Mouse (Mus musculus) heart, adult 2 months (tissue): ENCODE results near the gene Scn2b. TPM values are rescaled to one million over a fixed set of nuclear protein-coding genes. Genes with fewer than 3 reads are reported as not detected.

Experiments used
- DNase-seq, 2 experiments: peaks; one replicate each; pipeline ENCODE4 v3.0.0; 2021
- H3K27ac ChIP-seq: fragments of 200-600 bp; 2 replicates; pipeline ENCODE4 v1.8.1; 2022
- H3K27me3 ChIP-seq: fragments of 200-500 bp; 2 replicates; pipeline ENCODE4 v1.6.1; 2012; ENCODE audit warnings: mild to moderate bottlenecking, low read length, inconsistent platforms, mixed read lengths; ENCODE audit not compliant: control insufficient read depth, insufficient read depth
- H3K36me3 ChIP-seq: fragments of 200-500 bp; 2 replicates; pipeline ENCODE4 v1.6.1; 2012; ENCODE audit warnings: low read length, inconsistent platforms; ENCODE audit not compliant: control insufficient read depth, insufficient read depth
- H3K4me1 ChIP-seq: fragments of 200-500 bp; 2 replicates; pipeline ENCODE4 v1.6.1; 2011; ENCODE audit warnings: low read length; ENCODE audit not compliant: control insufficient read depth, insufficient read depth
- H3K4me3 ChIP-seq: fragments of 200-600 bp; 2 replicates; pipeline ENCODE4 v1.8.1; 2022
- H3K79me2 ChIP-seq: fragments of 200-500 bp; replicated peaks from 2 replicates; pipeline ENCODE4 v1.6.1; 2012; ENCODE audit warnings: mild to moderate bottlenecking, inconsistent platforms, low read length, moderate library complexity, mixed read lengths; ENCODE audit not compliant: control insufficient read depth, insufficient read depth
- H3K9ac ChIP-seq: fragments of 200-500 bp; 2 replicates; pipeline ENCODE4 v1.6.1; 2012; ENCODE audit warnings: low read depth, mild to moderate bottlenecking, control low read depth, inconsistent platforms, low read length, mixed read lengths
- CTCF ChIP-seq: fragments of 200-600 bp; IDR thresholded peaks from 2 replicates; pipeline ENCODE4 v1.8.1; 2022; ENCODE audit warnings: antibody characterized with exemption, mild to moderate bottlenecking, moderate library complexity
- EP300 ChIP-seq: fragments of 200-500 bp; IDR thresholded peaks from 2 replicates; pipeline ENCODE4 v1.6.1; 2011; ENCODE audit warnings: low read depth, low read length, control low read depth; ENCODE audit not compliant: insufficient read depth
- POLR2A ChIP-seq: fragments of 200-500 bp; IDR thresholded peaks from 2 replicates; pipeline ENCODE4 v1.6.1; 2011; ENCODE audit warnings: mild to moderate bottlenecking, low read depth, low read length, control low read depth; ENCODE audit not compliant: insufficient read depth
- WGBS: fragments of 180-500 bp; shearing (Covaris S2); methylation state at CpG from one replicate; pipeline ENCODE4 v1.1.7; 2018; 5-methylcytosine and 5-hydroxymethylcytosine counted together
- intact Hi-C: fragments of 180-260 bp; cut with DNase I; formaldehyde crosslinking; loops from one replicate; pipeline ENCODE4 v1.15.1; 2025
- polyA plus RNA-seq: library from polyadenylated mRNA; depleted of rRNA; stranded (reverse); fragments of >200 nt; gene quantifications from 2 replicates; pipeline ENCODE4 v1.2.3, GENCODE M21; 2012
- total RNA-seq, 2 experiments: library from RNA; stranded (reverse); gene quantifications; 2 replicates each; pipeline ENCODE4 v1.2.3; 2021

Scn2b gene
- total and polyA plus RNA-seq, 3 experiments = 0.31 to 1.3 (median 1.2) TPM

DNA sequence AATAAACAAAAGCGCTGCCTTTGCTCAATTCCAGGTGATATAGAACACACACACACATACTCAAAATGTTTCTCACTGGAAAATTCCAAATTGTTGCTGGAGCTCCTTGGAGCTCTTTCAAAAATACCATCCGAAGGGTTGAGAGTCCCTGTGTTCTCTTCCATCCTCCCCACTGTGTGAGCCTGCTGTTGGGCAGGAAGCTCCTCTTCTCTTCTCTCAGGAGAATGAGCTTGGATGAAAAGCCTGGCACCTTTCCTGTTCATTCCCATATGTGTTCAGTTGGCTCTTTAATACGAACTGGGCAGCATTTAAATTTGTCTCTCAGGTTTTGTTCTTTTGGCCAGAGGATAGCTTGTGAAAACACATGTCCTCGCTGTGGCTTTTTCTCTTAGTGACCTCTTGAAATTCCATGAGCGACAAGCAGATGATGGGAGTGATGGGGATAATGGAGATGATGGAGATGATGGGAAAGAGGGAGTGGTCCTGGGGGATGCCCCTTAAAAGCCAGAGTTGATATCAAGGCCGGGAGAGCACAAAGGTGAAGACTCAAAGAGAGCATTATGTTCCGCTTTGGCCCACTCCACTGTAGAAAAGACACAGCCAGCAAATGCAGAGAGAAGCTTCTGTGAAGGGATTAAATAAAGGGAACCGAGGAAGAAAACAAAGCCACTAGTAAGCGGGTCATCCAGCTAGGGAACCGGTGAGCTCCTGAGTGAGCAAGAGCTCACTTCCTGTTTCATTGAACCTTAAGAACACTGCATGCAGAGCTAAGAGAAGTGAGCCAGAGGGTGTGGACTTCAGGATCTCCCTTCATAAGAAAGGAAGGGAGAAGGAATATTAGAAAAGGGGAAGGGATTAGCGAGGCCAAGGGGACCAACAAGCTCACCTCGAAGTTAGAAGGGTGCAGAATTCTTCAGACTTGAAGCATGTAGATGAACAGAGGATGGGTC, 31.6 kb upstream of the Scn2b start:
- H3K9ac ChIP-seq = no peak overlapping the region
- H3K27me3 ChIP-seq = peaks cover 3% of the 10 kb centered on the region; the same call in 1 of the 2 replicates
- H3K4me1 ChIP-seq = no peaks in the 10 kb centered on the region
- no peak overlapping the region for H3K4me3 ChIP-seq
- no peaks in the 10 kb centered on the region for H3K36me3 ChIP-seq
- TF ChIP-seq POLR2A (no peak), EP300 (no peak), CTCF (no peak)
- no peak for DNase-seq
- intact Hi-C loops = no loop called here
- 68% methylated on average over 12 of the region's 12 CpGs for WGBS
- H3K27ac ChIP-seq = no peak overlapping the region
- no peaks in the 10 kb centered on the region for H3K79me2 ChIP-seq

DNA sequence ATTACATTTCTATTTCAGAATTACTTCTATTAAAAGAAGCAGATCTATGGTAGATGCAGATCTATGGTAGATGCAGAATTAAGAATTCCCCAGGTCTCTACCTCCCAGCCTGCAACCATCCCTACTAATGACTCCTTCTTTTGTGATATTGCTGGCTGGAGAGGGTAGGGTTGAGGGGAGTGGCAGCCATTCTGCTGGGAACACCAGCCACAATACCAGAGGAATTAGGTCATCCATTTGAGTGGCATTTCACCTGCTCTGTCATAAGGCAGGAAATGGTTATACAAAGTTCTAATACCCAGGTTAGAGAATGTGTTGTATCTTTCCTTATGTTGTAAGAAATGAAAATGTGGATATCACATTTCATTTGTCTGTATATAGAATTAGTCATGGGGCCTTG, 29.5 kb upstream of the Scn2b start:
- Histone ChIP-seq H3K79me2 (no peaks in the 10 kb centered on the region), H3K9ac (no peak overlapping the region), H3K27me3 (no peaks in the 10 kb centered on the region), H3K27ac (no peak overlapping the region), H3K36me3 (no peaks in the 10 kb centered on the region), H3K4me3 (no peak overlapping the region), H3K4me1 (peaks cover 1% of the 10 kb centered on the region; the same call in 1 of the 2 replicates)
- intact Hi-C loops = no loop called here
- TF ChIP-seq EP300 = no peak
- no peak for TF ChIP-seq POLR2A
- no peak for TF ChIP-seq CTCF
- DNase-seq = no peak

DNA sequence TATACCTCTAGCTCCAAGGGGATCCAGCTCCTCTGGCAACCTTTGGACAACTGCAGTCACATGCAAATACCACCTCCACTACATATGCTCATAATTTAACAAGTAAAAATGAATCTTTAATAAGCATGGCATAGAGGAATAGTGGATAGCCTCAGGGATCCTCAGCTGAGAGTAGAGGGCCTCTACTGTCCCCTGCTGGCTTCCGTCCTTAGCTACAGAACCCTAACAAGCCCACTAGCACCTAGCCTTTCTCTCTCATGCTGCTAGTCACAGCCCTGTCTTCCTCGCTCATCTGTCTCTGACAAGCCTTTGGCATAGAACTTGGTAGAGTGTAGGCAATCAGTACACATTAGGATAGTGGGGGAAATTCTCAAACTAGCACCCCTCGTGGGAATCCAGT, 26.8 kb upstream of the Scn2b start:
- intact Hi-C loops = no loop called here
- TF ChIP-seq EP300 (no peak), CTCF (no peak), POLR2A (no peak)
- no peaks in the 10 kb centered on the region for H3K36me3 ChIP-seq
- WGBS = 67% methylated on average over 3 of the region's 3 CpGs
- no peaks in the 10 kb centered on the region for H3K79me2 ChIP-seq
- H3K9ac ChIP-seq = no peak overlapping the region
- no peak for DNase-seq
- peaks cover 1% of the 10 kb centered on the region; the same call in 1 of the 2 replicates for H3K4me1 ChIP-seq
- peaks cover 2% of the 10 kb centered on the region; the same call in 1 of the 2 replicates for H3K27me3 ChIP-seq
- no peak overlapping the region for H3K4me3 ChIP-seq
- H3K27ac ChIP-seq = no peak overlapping the region

DNA sequence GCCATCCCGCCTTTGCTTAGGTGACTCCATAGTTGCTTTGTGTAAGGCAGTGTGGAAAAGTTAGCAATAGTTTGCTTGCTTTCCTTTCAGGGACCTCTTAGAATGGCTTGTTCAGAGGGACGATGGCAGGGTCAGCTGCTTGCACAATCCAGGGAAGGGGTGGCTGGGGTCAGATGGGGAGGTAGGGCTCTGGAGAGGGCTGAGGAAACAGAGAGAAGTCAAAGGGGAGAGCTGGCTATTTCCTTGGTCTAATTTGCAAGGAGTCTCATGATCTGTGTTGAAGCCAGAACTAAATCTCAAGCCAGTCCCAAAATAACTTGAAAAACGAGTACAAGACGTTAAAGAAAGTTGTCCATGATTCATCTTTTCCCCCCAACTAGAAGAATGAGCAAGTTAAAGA, 24.9 kb upstream of the Scn2b start:
- Histone ChIP-seq H3K4me3 (no peak overlapping the region), H3K27me3 (peaks cover 2% of the 10 kb centered on the region; the same call in 1 of the 2 replicates), H3K79me2 (no peaks in the 10 kb centered on the region), H3K4me1 (peaks cover 1% of the 10 kb centered on the region; the same call in 1 of the 2 replicates), H3K9ac (no peak overlapping the region), H3K27ac (peak overlapping the region; percentile 23), H3K36me3 (no peaks in the 10 kb centered on the region)
- WGBS = 36% methylated on average over 4 of the region's 4 CpGs
- DNase-seq = no peak
- TF ChIP-seq POLR2A = no peak
- TF ChIP-seq CTCF = no peak
- no peak for TF ChIP-seq EP300
- intact Hi-C loops = no loop called here

GRCm38 (mm10) chr9:45095149-45095937, 22.2 kb upstream of the Scn2b start:
- Histone ChIP-seq H3K27me3 (peaks cover 2% of the 10 kb centered on the region; the same call in 1 of the 2 replicates), H3K9ac (no peak overlapping the region), H3K79me2 (no peaks in the 10 kb centered on the region), H3K27ac (no peak overlapping the region), H3K4me3 (no peak overlapping the region), H3K4me1 (peaks cover 1% of the 10 kb centered on the region; the same call in 1 of the 2 replicates), H3K36me3 (no peaks in the 10 kb centered on the region)
- intact Hi-C loops = no loop called here
- DNase-seq = peak in 1 of 2 experiments; percentile 24
- TF ChIP-seq POLR2A = no peak
- no peak for TF ChIP-seq EP300
- TF ChIP-seq CTCF = no peak
- 76% methylated on average over 6 of the region's 6 CpGs for WGBS

DNA sequence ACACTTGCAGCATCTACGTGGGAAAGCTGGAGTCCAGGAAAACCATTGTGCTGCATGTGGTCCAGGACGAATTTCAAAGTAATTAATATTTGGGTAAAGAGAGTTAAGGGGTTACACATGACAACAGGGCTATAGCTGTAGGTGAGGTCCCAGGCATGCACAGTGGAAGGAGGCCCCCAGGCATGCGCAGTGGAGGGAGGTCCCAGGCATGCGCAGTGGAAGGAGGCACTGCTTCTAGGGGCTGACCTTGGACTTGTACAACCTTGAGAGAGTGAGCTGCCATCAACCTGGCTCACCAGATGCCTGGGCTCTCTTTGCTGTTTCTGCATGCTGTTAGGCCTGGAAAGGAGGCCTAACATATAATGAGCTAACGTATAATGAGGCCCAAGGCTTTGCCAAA, 19.7 kb upstream of the Scn2b start:
- no peak for TF ChIP-seq POLR2A
- no peak for TF ChIP-seq EP300
- no peak for TF ChIP-seq CTCF
- H3K4me1 ChIP-seq = no peaks in the 10 kb centered on the region
- no peak overlapping the region for H3K27ac ChIP-seq
- H3K79me2 ChIP-seq = no peaks in the 10 kb centered on the region
- peaks cover 2% of the 10 kb centered on the region; the same call in 1 of the 2 replicates for H3K27me3 ChIP-seq
- intact Hi-C loops = no loop called here
- whole genome bisulfite sequencing = 82% methylated on average over 5 of the region's 5 CpGs
- no peak for DNase-seq
- no peak overlapping the region for H3K9ac ChIP-seq
- H3K36me3 ChIP-seq = no peaks in the 10 kb centered on the region
- no peak overlapping the region for H3K4me3 ChIP-seq
